Mouse (Mus musculus) ovary, postnatal 14 days (tissue): Measurements from ENCODE around the gene Fut2.

ENCODE experiments used
- DNase-seq: peaks from one replicate; pipeline ENCODE4 v3.0.0; 2022; ENCODE audit warnings: low spot score

Fut2 gene

GRCm38 (mm10) chr7:45702809-45703520 is 36.8 kb upstream of the Fut2 start:
- no peak for DNase-seq

GRCm38 (mm10) chr7:45702316-45702715 is 36.1 kb upstream of the Fut2 start:
- no peak for DNase-seq

- no peak for DNase-seq
These were observed 35.4 kb upstream of the Fut2 start for GRCm38 (mm10) chr7:45701607-45702006.

GRCm38 (mm10) chr7:45701072-45701471 is 34.9 kb upstream of the Fut2 start:
- DNase-seq, result no peak

- no peak for DNase-seq
These were observed 34.3 kb upstream of the Fut2 start for GRCm38 (mm10) chr7:45700301-45701015.

- no peak for DNase-seq
These were observed 33.4 kb upstream of the Fut2 start, which contains the start of gene Car11 for GRCm38 (mm10) chr7:45699523-45700141. Car11 (plus strand) TSS chr7:45699843.

GRCm38 (mm10) chr7:45697894-45698293 is 31.7 kb upstream of the Fut2 start:
- no peak for DNase-seq

- no peak for DNase-seq
These were observed 28.9 kb upstream of the Fut2 start for GRCm38 (mm10) chr7:45695098-45695497.

- DNase-seq, result no peak
These were observed 27.9 kb upstream of the Fut2 start, which contains the start of gene Sec1 for GRCm38 (mm10) chr7:45693921-45694591. Sec1 (minus strand) TSS chr7:45694402.

GRCm38 (mm10) chr7:45692364-45692763 is 26.2 kb upstream of the Fut2 start:
- DNase-seq, result no peak

- no peak for DNase-seq
These were observed 23.6 kb upstream of the Fut2 start for GRCm38 (mm10) chr7:45689800-45690199.

GRCm38 (mm10) chr7:45689099-45689498 is 22.9 kb upstream of the Fut2 start:
- no peak for DNase-seq

- DNase-seq, result no peak
These were observed 20.6 kb upstream of the Fut2 start for GRCm38 (mm10) chr7:45686841-45687240.

GRCm38 (mm10) chr7:45685811-45686210 is 19.6 kb upstream of the Fut2 start:
- no peak for DNase-seq

GRCm38 (mm10) chr7:45683396-45684050 is 17.3 kb upstream of the Fut2 start, which contains the start of gene Ntn5:
Ntn5 (plus strand) TSS chr7:45684022.
- DNase-seq, result no peak

- DNase-seq, result peak; percentile 86
These were observed 16.2 kb upstream of the Fut2 start for GRCm38 (mm10) chr7:45682144-45683126.

- no peak for DNase-seq
These were observed 15.0 kb upstream of the Fut2 start for GRCm38 (mm10) chr7:45681046-45681736.

GRCm38 (mm10) chr7:45679966-45680621 is 13.9 kb upstream of the Fut2 start:
- no peak for DNase-seq

GRCm38 (mm10) chr7:45678513-45678912 is 12.3 kb upstream of the Fut2 start:
- no peak for DNase-seq
